Mouse (Mus musculus): ENCODE measurements around the gene Kndc1.

Kndc1 gene

DNA sequence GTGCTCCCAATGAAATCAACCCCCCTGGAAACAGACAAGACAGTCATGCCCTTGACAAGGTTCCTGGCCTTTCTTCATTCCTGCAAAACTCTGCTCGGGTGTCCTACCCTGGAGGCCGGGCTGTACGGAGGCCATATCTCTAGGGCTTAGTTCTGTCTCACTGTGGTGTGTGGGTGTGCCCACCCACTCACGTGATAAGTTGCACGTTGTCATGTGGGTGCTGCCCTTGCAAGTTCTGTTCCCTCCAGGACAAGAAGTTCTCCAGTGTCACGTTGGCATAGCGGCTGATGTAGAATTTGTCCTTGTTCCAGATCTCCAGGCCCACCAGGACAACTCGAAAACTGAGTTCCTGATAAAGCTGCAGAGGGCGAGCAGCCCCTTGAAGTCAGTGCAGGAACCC is 93.8 kb downstream of the Kndc1 start:
- no peak for DNase-seq (ENCODE audit: low read depth)

DNA sequence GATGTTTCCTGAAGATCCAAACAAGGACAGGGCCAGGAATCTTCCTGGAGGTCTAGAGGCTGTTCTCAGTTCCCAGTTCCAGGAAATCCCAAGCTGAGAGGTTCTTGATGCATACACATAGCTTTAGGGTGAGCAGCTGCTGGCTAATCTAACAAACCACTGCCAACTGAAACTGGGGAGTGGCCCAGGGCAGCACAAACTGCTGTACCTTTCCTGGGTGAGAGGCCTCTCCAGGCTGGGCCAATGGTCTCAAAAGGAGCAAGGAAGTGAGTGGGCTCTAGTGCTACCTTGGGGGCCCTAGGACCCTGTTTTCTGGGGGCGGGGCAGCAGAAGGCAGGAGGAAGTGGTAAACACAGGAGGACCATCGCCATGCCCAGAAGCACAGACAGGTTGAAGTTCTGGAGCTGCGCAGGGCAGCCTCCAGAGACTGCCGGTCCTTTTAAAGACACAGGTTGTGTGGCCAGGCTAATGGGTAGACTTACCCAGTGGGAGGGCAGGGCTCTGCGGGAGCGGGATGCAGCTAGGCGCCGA is 96.4 kb downstream of the Kndc1 start:
- DNase-seq (ENCODE audit: low read depth) = no peak
